ENCODE assay signal across 9 mouse cellular contexts in genomic region chr10:63065988-63066387, GRCm38 (mm10). TPM values are rescaled to one million over a fixed set of nuclear protein-coding genes. Genes with fewer than 3 reads are reported as not detected.
A peak's percentile ranks its signal among the peaks of the same experiment; 100 is the strongest.
DNase-seq lines count a peak whose midpoint lies in the region; ATAC-seq and TF ChIP-seq lines count a peak whose summit lies in the region.
"Had no signal": no experiment of that assay in that cellular context is flagged by ENCODE, and none has a peak within 500 bp of the region (broad histone marks: within the 10 kb centered on the region; RNA-seq: fewer than 3 reads in every experiment).

No protein-coding gene starts in this region.

- no peaks in the 10 kb centered on the region for H3K27me3 ChIP-seq in Patski
- H3K27me3 ChIP-seq: liver, embryonic 15.5 days had no signal

- in situ Hi-C loops in Patski (cut with MboI; ENCODE audit: low pct_unique_long_range_greater_than_20kb) = loop anchor here (10.0 kb wide), 1 partner anchor 81 kb away; the partner anchor contains the start of gene Rufy2

- CTCF ChIA-PET in Patski (lab: Charles Lee) = interaction anchor here (0.5 to 4.8 kb wide), 15 partner anchors 9 to 287 kb away, joined by 3 to 19 read pairs (median 3); partner anchors contain the start of genes Hnrnph3, Pbld2 and Rufy2

- peak; percentile 95 for TF ChIP-seq CTCF in Patski (IDR thresholded peaks at IDR 0.05)

- POLR2A ChIA-PET in Patski (lab: Charles Lee) = no interaction called here

- ATAC-seq in Patski = peak; percentile 74

- peak; percentile 19 for DNase-seq in Patski (ENCODE audit: low read depth, low spot score)
- DNase-seq in cerebellum, postnatal 10 days = peak; percentile 91 to 93
- DNase-seq in frontal cortex, postnatal 25 days (ENCODE audit: low spot score in 2 of 2) = peak; percentile 67 to 70
- peak; percentile 24 for DNase-seq in hindlimb bud, embryonic 11.5 days (ENCODE audit: extremely low spot score, low read depth, low spot score)
- DNase-seq in left cerebral cortex, adult 18-20 months (ENCODE audit: low spot score in 2 of 2) = peak; percentile 82 to 85
- peak; percentile 77 for DNase-seq in mesoderm, embryonic 11.5 days (ENCODE audit: low read depth, low spot score)
- DNase-seq in right cerebral cortex, postnatal 36 days (ENCODE audit: low spot score in 2 of 2) = peak; percentile 54 to 69
- DNase-seq in urinary bladder, postnatal 4 days (ENCODE audit: low spot score in 2 of 2) = peak; percentile 63 to 67

RNA-seq across cellular contexts. Expression of gene Pbld1, which starts 6.0 kb away (rescaled TPM):
- 0.59 TPM for polyA plus RNA-seq in Patski (2021)
- total RNA-seq in left cerebral cortex, adult 18-20 months (2021) = under 1 TPM; 0.30 to 0.45 TPM

RNA-seq across cellular contexts. Expression of gene Atoh7, which starts 33.5 kb away (rescaled TPM):
- polyA plus RNA-seq in Patski (2021) = not detected
- total RNA-seq in left cerebral cortex, adult 18-20 months (2021) = 1 to 10 TPM; 2.2 to 3.8 TPM
- polyA plus RNA-seq: liver, embryonic 15.5 days had no signal

RNA-seq across cellular contexts. Expression of gene Pbld2, which starts 41.9 kb away (rescaled TPM):
- polyA plus RNA-seq in Patski (2021) = 3.8 TPM
- total RNA-seq in left cerebral cortex, adult 18-20 months (2021) = 1 to 10 TPM; 2.6 to 3.6 TPM

RNA-seq across cellular contexts. Expression of gene Hnrnph3, which starts 42.0 kb away (rescaled TPM):
- polyA plus RNA-seq in Patski (2021) = 47.3 TPM
- total RNA-seq in left cerebral cortex, adult 18-20 months (2021) = 10 to 100 TPM; 50.2 to 50.8 TPM

Comparison
In these comparisons a context has a peak if more than half of its experiments do, and no peak if none do; other contexts are left out.
1. Peak in every context shown above with its lines: DNase-seq and ATAC-seq.
2. DNase-seq: peak in every context shown above with its lines; median percentile 92 in cerebellum, postnatal 10 days; 84 in left cerebral cortex, adult 18-20 months; 77 in mesoderm, embryonic 11.5 days; 68 in frontal cortex, postnatal 25 days; 65 in urinary bladder, postnatal 4 days; 62 in right cerebral cortex, postnatal 36 days; 24 in hindlimb bud, embryonic 11.5 days; 19 in Patski.